Mouse (Mus musculus) intestine, postnatal 0 days (tissue): ENCODE measurements at regions not wholly inside any gene's neighbourhood (a gene's known extent, or its start where the extent isn't known, plus 50 kb on each side); places are given as distances from the start of the nearest gene placed in this dataset.

ENCODE experiments used
- ATAC-seq: fragments of 200-750 bp; cut with Nextera tagmentation; 2 replicates; pipeline ENCODE4 v1.8.0; 2017; ENCODE audit warnings: mild to moderate bottlenecking, moderate TSS enrichment, moderate library complexity
- H3K27ac ChIP-seq: fragments of 300-500 bp; sonication (generic); 2 replicates; pipeline ENCODE4 v1.5.1; 2014; ENCODE audit warnings: mild to moderate bottlenecking, low read depth, low read length, moderate library complexity
- H3K27me3 ChIP-seq: fragments of 300-500 bp; sonication (generic); replicated peaks from 2 replicates; pipeline ENCODE4 v1.6.1; 2014; ENCODE audit warnings: low read length, mixed read lengths; ENCODE audit not compliant: control insufficient read depth, insufficient read depth
- H3K36me3 ChIP-seq: fragments of 300-500 bp; sonication (generic); 2 replicates; pipeline ENCODE4 v1.6.1; 2014; ENCODE audit warnings: mild to moderate bottlenecking, moderate library complexity; ENCODE audit not compliant: control insufficient read depth, insufficient read depth
- H3K4me1 ChIP-seq: fragments of 300-500 bp; sonication (generic); replicated peaks from 2 replicates; pipeline ENCODE4 v1.6.1; 2014; ENCODE audit warnings: antibody characterized with exemption, low read length, mixed read lengths; ENCODE audit not compliant: control insufficient read depth, insufficient read depth
- H3K4me2 ChIP-seq: fragments of 300-500 bp; sonication (generic); replicated peaks from 2 replicates; pipeline ENCODE4 v1.6.1; 2014; ENCODE audit warnings: low read depth, mild to moderate bottlenecking, moderate library complexity
- H3K4me3 ChIP-seq: fragments of 300-500 bp; sonication (generic); 2 replicates; pipeline ENCODE4 v1.5.1; 2014; ENCODE audit warnings: low read depth, low read length
- H3K9ac ChIP-seq: fragments of 300-500 bp; sonication (generic); 2 replicates; pipeline ENCODE4 v1.6.1; 2014; ENCODE audit warnings: mild to moderate bottlenecking, low read depth, low read length
- H3K9me3 ChIP-seq: fragments of 300-500 bp; sonication (generic); 2 replicates; pipeline ENCODE4 v1.6.1; 2016; ENCODE audit warnings: mixed run types; ENCODE audit not compliant: control insufficient read depth
- CTCF ChIP-seq: sonication (generic); IDR thresholded peaks from 2 replicates; pipeline ENCODE4 v1.5.1; 2016; ENCODE audit warnings: low read depth, mild to moderate bottlenecking, control low read depth, antibody characterized with exemption, moderate library complexity
- WGBS: fragments of 180-500 bp; shearing (Covaris S2); extraction: QIAGEN DNeasy Blood & Tissue Kit; methylation state at CpG from one replicate; pipeline ENCODE4 v1.1.7; 2014; 5-methylcytosine and 5-hydroxymethylcytosine counted together

- Histone ChIP-seq H3K9me3 (no peaks in the 10 kb centered on the region), H3K9ac (no peak overlapping the region), H3K36me3 (no peaks in the 10 kb centered on the region), H3K4me3 (no peak overlapping the region), H3K4me1 (no peaks in the 10 kb centered on the region), H3K27ac (no peak overlapping the region), H3K4me2 (no peak overlapping the region), H3K27me3 (no peaks in the 10 kb centered on the region)
- WGBS: 76% methylated on average over 4 of the region's 4 CpGs
- ATAC-seq: no peak
- TF ChIP-seq CTCF: no peak
Measured at GRCm38 (mm10) chr12:70752911-70753290, 72.4 kb upstream of the Frmd6 start.

GRCm38 (mm10) chr12:70753458-70753857, 71.9 kb upstream of the Frmd6 start:
- Histone ChIP-seq H3K4me2 (no peak overlapping the region), H3K36me3 (no peaks in the 10 kb centered on the region), H3K9ac (no peak overlapping the region), H3K27ac (no peak overlapping the region), H3K4me3 (no peak overlapping the region), H3K9me3 (no peaks in the 10 kb centered on the region), H3K27me3 (no peaks in the 10 kb centered on the region), H3K4me1 (no peaks in the 10 kb centered on the region)
- WGBS: 80% methylated on average over 3 of the region's 3 CpGs
- no peak for ATAC-seq
- TF ChIP-seq CTCF: peak; percentile 19; the same call in 1 of the 2 replicates

GRCm38 (mm10) chr12:70758080-70758479, 67.2 kb upstream of the Frmd6 start:
- Histone ChIP-seq H3K9me3 (no peaks in the 10 kb centered on the region), H3K36me3 (no peaks in the 10 kb centered on the region), H3K27me3 (no peaks in the 10 kb centered on the region), H3K9ac (no peak overlapping the region), H3K4me1 (no peaks in the 10 kb centered on the region), H3K27ac (no peak overlapping the region), H3K4me3 (no peak overlapping the region), H3K4me2 (no peak overlapping the region)
- no peak for TF ChIP-seq CTCF
- WGBS: 50% methylated on average over 6 of the region's 6 CpGs
- ATAC-seq: peak; percentile 43

GRCm38 (mm10) chr12:70763542-70763941, 61.8 kb upstream of the Frmd6 start:
- no peaks in the 10 kb centered on the region for H3K4me1 ChIP-seq
- no peaks in the 10 kb centered on the region for H3K27me3 ChIP-seq
- 87% methylated on average over 12 of the region's 12 CpGs for WGBS
- ATAC-seq: no peak
- no peak overlapping the region for H3K9ac ChIP-seq
- H3K9me3 ChIP-seq: no peaks in the 10 kb centered on the region
- H3K36me3 ChIP-seq: no peaks in the 10 kb centered on the region
- no peak overlapping the region for H3K4me2 ChIP-seq
- no peak overlapping the region for H3K4me3 ChIP-seq
- no peak overlapping the region for H3K27ac ChIP-seq
- no peak for TF ChIP-seq CTCF

GRCm38 (mm10) chr12:70766319-70766718, 59.0 kb upstream of the Frmd6 start:
- no peak for ATAC-seq
- H3K4me1 ChIP-seq: no peaks in the 10 kb centered on the region
- TF ChIP-seq CTCF: no peak
- H3K9me3 ChIP-seq: no peaks in the 10 kb centered on the region
- H3K27ac ChIP-seq: no peak overlapping the region
- no peaks in the 10 kb centered on the region for H3K27me3 ChIP-seq
- no peak overlapping the region for H3K4me2 ChIP-seq
- H3K36me3 ChIP-seq: no peaks in the 10 kb centered on the region
- WGBS: 86% methylated on average over 4 of the region's 4 CpGs
- no peak overlapping the region for H3K4me3 ChIP-seq
- H3K9ac ChIP-seq: no peak overlapping the region

GRCm38 (mm10) chr12:70767959-70768358, 57.4 kb upstream of the Frmd6 start:
- no peak overlapping the region for H3K27ac ChIP-seq
- no peaks in the 10 kb centered on the region for H3K36me3 ChIP-seq
- no peak for ATAC-seq
- no peak for TF ChIP-seq CTCF
- no peak overlapping the region for H3K9ac ChIP-seq
- no peaks in the 10 kb centered on the region for H3K9me3 ChIP-seq
- 68% methylated on average over 4 of the region's 4 CpGs for WGBS
- H3K4me1 ChIP-seq: no peaks in the 10 kb centered on the region
- H3K4me2 ChIP-seq: no peak overlapping the region
- H3K27me3 ChIP-seq: no peaks in the 10 kb centered on the region
- H3K4me3 ChIP-seq: no peak overlapping the region

GRCm38 (mm10) chr12:70768745-70769144, 56.6 kb upstream of the Frmd6 start:
- H3K4me1 ChIP-seq: no peaks in the 10 kb centered on the region
- H3K9me3 ChIP-seq: no peaks in the 10 kb centered on the region
- H3K27ac ChIP-seq: no peak overlapping the region
- H3K27me3 ChIP-seq: no peaks in the 10 kb centered on the region
- no peak overlapping the region for H3K9ac ChIP-seq
- TF ChIP-seq CTCF: no peak
- ATAC-seq: 0 out of 2 replicates have a peak, but pooled peaks have one; percentile 54
- no peak overlapping the region for H3K4me2 ChIP-seq
- WGBS: 60% methylated on average over 9 of the region's 9 CpGs
- H3K36me3 ChIP-seq: no peaks in the 10 kb centered on the region
- no peak overlapping the region for H3K4me3 ChIP-seq
